Mouse (Mus musculus) testis, adult 2 months (tissue): ENCODE data around the gene Atf6.

Source experiments
- CTCF ChIP-seq: fragments of 200-500 bp; IDR thresholded peaks from 2 replicates; pipeline ENCODE4 v1.5.1; 2012; ENCODE audit warnings: low read depth, mild to moderate bottlenecking, inconsistent platforms, low read length, moderate library complexity; ENCODE audit not compliant: control insufficient read depth, insufficient read depth, insufficient replicate concordance
- POLR2A ChIP-seq: fragments of 200-500 bp; IDR thresholded peaks from 2 replicates; pipeline ENCODE4 v1.6.1; 2012; ENCODE audit warnings: low read depth, mild to moderate bottlenecking, inconsistent platforms, low read length, moderate library complexity; ENCODE audit not compliant: control insufficient read depth

DNA sequence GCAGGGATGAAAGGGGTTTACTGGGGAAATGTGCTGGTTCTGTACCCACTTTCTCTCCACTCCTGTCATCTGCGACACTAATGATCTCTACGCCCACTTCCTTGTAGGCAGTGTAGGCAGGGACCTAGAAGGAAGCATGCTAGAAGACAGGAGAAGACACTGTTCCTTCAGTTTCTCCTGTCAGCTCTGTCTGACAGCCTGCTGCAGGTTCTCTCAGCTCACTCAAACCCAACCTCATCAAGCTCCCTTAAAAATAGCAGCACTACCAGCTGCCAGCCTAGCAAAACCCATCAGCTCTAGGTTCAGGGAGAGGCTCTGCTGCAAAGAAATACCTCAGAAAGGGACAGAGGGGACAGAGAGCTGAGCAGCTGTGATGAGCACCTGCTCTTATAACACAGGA lies 17.6 kb downstream of the Atf6 start:
- TF ChIP-seq POLR2A (no peak), CTCF (no peak)
